Mouse (Mus musculus) midbrain, postnatal 0 days (tissue): ENCODE results near the gene Tia1. TPM values are rescaled to one million over a fixed set of nuclear protein-coding genes. Genes with fewer than 3 reads are reported as not detected.
A peak's percentile ranks its signal among the peaks of the same experiment; 100 is the strongest.

Experiments
- ATAC-seq: fragments of 200-750 bp; cut with Nextera tagmentation; 2 replicates; pipeline ENCODE4 v1.8.0; 2017; ENCODE audit warnings: moderate number of reproducible peaks, mild to moderate bottlenecking, moderate TSS enrichment, moderate library complexity; ENCODE audit not compliant: low FRiP score
- DNase-seq: peaks from one replicate; pipeline ENCODE4 v3.0.0-alpha.2; 2015; ENCODE audit warnings: low spot score
- H3K27ac ChIP-seq: fragments of 300-500 bp; sonication (generic); 2 replicates; pipeline ENCODE4 v1.5.1; 2014; ENCODE audit warnings: low read depth, mild to moderate bottlenecking, low read length, mixed read lengths
- H3K27me3 ChIP-seq: fragments of 300-500 bp; sonication (generic); 2 replicates; pipeline ENCODE4 v1.6.1; 2014; ENCODE audit warnings: low read length, control low read depth, mixed read lengths; ENCODE audit not compliant: insufficient read depth
- H3K36me3 ChIP-seq: fragments of 300-500 bp; sonication (generic); 2 replicates; pipeline ENCODE4 v1.6.1; 2014; ENCODE audit warnings: low read length, control low read depth, mixed read lengths; ENCODE audit not compliant: insufficient read depth
- H3K4me1 ChIP-seq: fragments of 300-500 bp; sonication (generic); 2 replicates; pipeline ENCODE4 v1.6.1; 2014; ENCODE audit warnings: mild to moderate bottlenecking, control low read depth, antibody characterized with exemption, low read length, mixed read lengths; ENCODE audit not compliant: insufficient read depth
- H3K4me2 ChIP-seq: fragments of 300-500 bp; sonication (generic); 2 replicates; pipeline ENCODE4 v1.6.1; 2014; ENCODE audit warnings: low read depth, mild to moderate bottlenecking, low read length, mixed read lengths; ENCODE audit not compliant: poor library complexity, severe bottlenecking
- H3K4me3 ChIP-seq: fragments of 300-500 bp; sonication (generic); 2 replicates; pipeline ENCODE4 v1.5.1; 2014; ENCODE audit warnings: low read depth, mild to moderate bottlenecking, low read length, moderate library complexity
- H3K9ac ChIP-seq: fragments of 300-500 bp; sonication (generic); replicated peaks from 2 replicates; pipeline ENCODE4 v1.6.1; 2014; ENCODE audit warnings: mild to moderate bottlenecking, low read length, moderate library complexity, mixed read lengths; ENCODE audit not compliant: poor library complexity, severe bottlenecking
- H3K9me3 ChIP-seq: fragments of 300-500 bp; sonication (generic); 2 replicates; pipeline ENCODE4 v1.6.1; 2016; ENCODE audit warnings: low read length, control low read depth
- CTCF ChIP-seq: IDR thresholded peaks from 2 replicates; pipeline ENCODE4 v1.5.1; 2016; ENCODE audit warnings: antibody characterized with exemption, mild to moderate bottlenecking
- WGBS: fragments of 180-500 bp; shearing (Covaris S2); extraction: QIAGEN DNeasy Blood & Tissue Kit; methylation state at CpG from one replicate; pipeline ENCODE4 v1.1.7; 2014; 5-methylcytosine and 5-hydroxymethylcytosine counted together
- polyA plus RNA-seq: library from polyadenylated mRNA; unstranded; fragments of >200 nt; fragmentation: Nextera tagmentation; extraction: Ambion mirVana; gene quantifications from 2 replicates; pipeline ENCODE4 v1.2.1, GENCODE M21; 2015
- total RNA-seq: library from RNA; depleted of rRNA; stranded (reverse); fragments of >200 nt; gene quantifications from 2 replicates; pipeline ENCODE4 v1.2.3, GENCODE M21; 2014

Tia1 gene
- total and polyA plus RNA-seq, 2 experiments from 2014 or later = 137 to 212 TPM

- H3K27ac ChIP-seq = no peak overlapping the region
- peaks cover 9% of the 10 kb centered on the region; the same call in 1 of the 2 replicates for H3K4me1 ChIP-seq
- H3K36me3 ChIP-seq = 0 out of 2 replicates have a peak, but pooled peaks cover 3% of the 10 kb centered on the region
- no peak overlapping the region for H3K4me3 ChIP-seq
- H3K9me3 ChIP-seq = no peaks in the 10 kb centered on the region
- TF ChIP-seq CTCF = no peak
- ATAC-seq (no peak), DNase-seq (no peak)
- no peak overlapping the region for H3K9ac ChIP-seq
- H3K4me2 ChIP-seq = no peak overlapping the region
- no peaks in the 10 kb centered on the region for H3K27me3 ChIP-seq
Measured at GRCm38 (mm10) chr6:86474646-86475181, 70.7 kb downstream of the Tia1 start.

DNA sequence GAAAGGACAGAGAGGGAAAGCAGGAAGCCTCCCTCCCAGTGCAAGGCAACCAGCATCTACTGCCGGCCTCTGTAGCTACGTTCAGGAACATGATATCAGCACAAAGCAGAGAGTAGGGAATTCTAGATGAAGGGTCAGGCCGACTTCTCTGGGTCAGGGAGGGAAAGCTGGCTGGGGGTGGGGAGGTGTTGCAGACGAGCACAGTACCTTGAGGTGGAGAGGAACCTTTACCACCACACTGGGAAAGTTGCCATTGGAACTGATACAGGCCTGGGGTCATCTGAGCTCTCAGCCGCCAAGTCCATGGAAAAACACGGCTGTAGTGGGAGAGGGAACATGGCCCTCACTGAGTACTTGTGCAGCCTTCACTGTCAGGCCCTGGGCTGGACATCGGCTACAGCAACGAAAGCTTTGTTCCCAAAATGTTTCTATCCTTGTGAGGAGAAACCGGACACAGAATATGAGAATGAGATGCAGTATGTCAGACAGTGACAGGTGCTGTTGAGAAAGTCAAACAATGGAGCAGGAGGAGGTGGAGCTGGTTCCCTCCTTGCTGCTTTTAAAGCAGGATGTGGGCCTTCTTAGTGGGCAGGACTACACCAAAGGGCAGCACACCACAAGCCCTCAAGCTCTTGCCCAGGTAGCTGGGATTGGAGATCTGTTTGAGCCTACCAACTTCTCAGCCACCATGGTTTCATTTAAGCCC, 71.6 kb downstream of the Tia1 start:
- H3K27me3 ChIP-seq = no peaks in the 10 kb centered on the region
- H3K4me3 ChIP-seq = no peak overlapping the region
- no peak for TF ChIP-seq CTCF
- DNase-seq = no peak
- H3K9me3 ChIP-seq = no peaks in the 10 kb centered on the region
- ATAC-seq = no peak
- no peaks in the 10 kb centered on the region for H3K36me3 ChIP-seq
- peaks cover 9% of the 10 kb centered on the region; the same call in 1 of the 2 replicates for H3K4me1 ChIP-seq
- H3K27ac ChIP-seq = no peak overlapping the region
- H3K4me2 ChIP-seq = no peak overlapping the region
- 85% methylated on average over 9 of the region's 9 CpGs for whole genome bisulfite sequencing
- H3K9ac ChIP-seq = no peak overlapping the region

DNA sequence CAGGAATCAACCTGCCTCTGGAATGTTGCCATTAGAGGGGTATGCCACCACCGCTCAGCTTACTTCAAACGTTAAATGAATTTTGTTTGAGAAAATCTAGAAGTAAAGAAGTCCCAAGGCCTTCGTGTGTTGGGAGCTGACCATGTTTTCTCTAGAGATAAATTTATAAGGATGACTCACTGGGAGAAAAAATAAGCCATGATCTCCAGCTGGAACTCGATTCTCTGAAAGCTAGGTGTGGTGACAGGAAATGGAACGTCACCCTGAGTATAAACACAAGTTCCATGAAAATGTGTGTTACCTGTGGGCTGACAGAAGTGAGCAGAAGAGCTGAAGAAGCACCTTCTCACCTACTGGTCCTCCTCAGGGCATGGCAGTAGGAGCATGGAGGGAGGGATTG, 72.9 kb downstream of the Tia1 start:
- Histone ChIP-seq H3K4me3 (no peak overlapping the region), H3K27me3 (no peaks in the 10 kb centered on the region), H3K4me2 (no peak overlapping the region), H3K9me3 (no peaks in the 10 kb centered on the region), H3K4me1 (peaks cover 6% of the 10 kb centered on the region; the same call in 1 of the 2 replicates), H3K36me3 (no peaks in the 10 kb centered on the region), H3K27ac (no peak overlapping the region), H3K9ac (no peak overlapping the region)
- DNase-seq = no peak
- ATAC-seq = no peak
- 83% methylated on average over 5 of the region's 5 CpGs for WGBS
- TF ChIP-seq CTCF = no peak

- Histone ChIP-seq H3K27me3 (no peaks in the 10 kb centered on the region), H3K4me3 (no peak overlapping the region), H3K4me2 (no peak overlapping the region), H3K9me3 (no peaks in the 10 kb centered on the region), H3K4me1 (no peaks in the 10 kb centered on the region), H3K36me3 (no peaks in the 10 kb centered on the region), H3K9ac (no peak overlapping the region), H3K27ac (no peak overlapping the region)
- no peak for TF ChIP-seq CTCF
- WGBS = 64% methylated on average over 3 of the region's 3 CpGs
- ATAC-seq (no peak), DNase-seq (no peak)
Measured at GRCm38 (mm10) chr6:86479311-86479710, 75.3 kb downstream of the Tia1 start.

DNA sequence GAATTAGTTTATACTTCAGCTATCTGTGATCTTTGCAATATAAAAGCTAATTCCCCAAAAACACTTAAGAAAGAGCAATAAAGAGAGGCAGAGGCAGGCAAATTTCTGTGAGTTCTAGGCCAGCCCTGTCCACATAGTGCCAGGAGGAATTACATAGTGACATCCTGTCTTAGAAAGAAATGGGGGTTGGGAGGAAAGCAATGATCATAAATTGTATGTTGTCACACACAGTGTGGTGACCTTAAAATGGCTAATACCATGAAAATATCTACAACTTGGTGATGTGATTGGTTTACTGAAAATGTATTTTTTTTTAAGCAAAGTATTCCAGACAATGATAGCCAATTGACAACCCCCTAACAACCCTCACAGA, 75.8 kb downstream of the Tia1 start:
- H3K36me3 ChIP-seq = no peaks in the 10 kb centered on the region
- H3K9ac ChIP-seq = no peak overlapping the region
- peak overlapping the region; percentile 57 for H3K27ac ChIP-seq
- DNase-seq (no peak), ATAC-seq (no peak)
- H3K4me3 ChIP-seq = no peak overlapping the region
- no peaks in the 10 kb centered on the region for H3K27me3 ChIP-seq
- H3K4me1 ChIP-seq = no peaks in the 10 kb centered on the region
- H3K4me2 ChIP-seq = no peak overlapping the region
- no peaks in the 10 kb centered on the region for H3K9me3 ChIP-seq
- no peak for TF ChIP-seq CTCF

- ATAC-seq = no peak
- Histone ChIP-seq H3K27ac (peak overlapping the region; percentile 57), H3K9ac (no peak overlapping the region; the same call in 1 of the 2 replicates), H3K36me3 (no peaks in the 10 kb centered on the region), H3K4me3 (no peak overlapping the region), H3K4me1 (no peaks in the 10 kb centered on the region), H3K4me2 (peak overlapping the region; percentile 9; the same call in 1 of the 2 replicates), H3K27me3 (no peaks in the 10 kb centered on the region), H3K9me3 (no peaks in the 10 kb centered on the region)
- no peak for TF ChIP-seq CTCF
- no peak for DNase-seq
- 33% methylated on average over 9 of the region's 9 CpGs for whole genome bisulfite sequencing
Measured at GRCm38 (mm10) chr6:86480189-86480831, 76.3 kb downstream of the Tia1 start.
